ENCODE assay signal across 8 mouse cellular contexts in genomic region chr5:117492933-117493863, GRCm38 (mm10).
DNase-seq lines count a peak whose midpoint lies in the region; ATAC-seq lines count a peak whose summit lies in the region.

No protein-coding gene starts in this region.

- H3K27ac ChIP-seq in hindbrain, embryonic 16.5 days (ENCODE audit: low read depth, low read length): peak overlapping the region; percentile 72

- DNase-seq in layer of hippocampus, adult 11-12 months (ENCODE audit: low spot score): peak; percentile 63
- no peak for DNase-seq in layer of hippocampus, adult 9-10 months (ENCODE audit: low spot score)
- peak; percentile 70 for DNase-seq in embryo, embryonic 9.5 days (ENCODE audit: extremely low spot score)
- DNase-seq in telencephalon, adult 2 months (ENCODE audit: low read depth, low spot score): peak; percentile 59
- DNase-seq in urinary bladder, postnatal 4 days (ENCODE audit: low spot score in 2 of 2): no peak
- DNase-seq in urinary bladder, postnatal 10 days (ENCODE audit: low spot score): no peak

- no peaks in the 10 kb centered on the region for H3K9me3 ChIP-seq in hindbrain, embryonic 16.5 days (ENCODE audit: control insufficient read depth, low read length)

- 9% methylated on average over 31 of the region's 31 CpGs for WGBS in hindbrain, embryonic 16.5 days

- H3K4me3 ChIP-seq in hindbrain, embryonic 16.5 days (ENCODE audit: low read length): peak overlapping the region; percentile 31

- H3K36me3 ChIP-seq in hindbrain, embryonic 16.5 days (ENCODE audit: control insufficient read depth, insufficient read depth, low read length): no peaks in the 10 kb centered on the region

- peak; percentile 68 for ATAC-seq in hindbrain, embryonic 16.5 days
- peak; percentile 53; the same call in 1 of the 2 replicates for ATAC-seq in megakaryocyte-erythroid progenitor cell, adult 5-6 weeks (replicated peaks; ENCODE audit: low FRiP score, low TSS enrichment, poor library complexity, severe bottlenecking)

- peak overlapping the region; percentile 69 for H3K4me2 ChIP-seq in hindbrain, embryonic 16.5 days (ENCODE audit: low read length)

- H3K4me1 ChIP-seq in hindbrain, embryonic 16.5 days (ENCODE audit: control insufficient read depth, insufficient read depth, low read depth, low read length): peaks cover 12% of the 10 kb centered on the region

- peak overlapping the region; percentile 55 for H3K9ac ChIP-seq in hindbrain, embryonic 16.5 days (ENCODE audit: low read depth, low read length)

- H3K27me3 ChIP-seq in hindbrain, embryonic 16.5 days (replicated peaks; ENCODE audit: control insufficient read depth, insufficient read depth, low read length): no peaks in the 10 kb centered on the region

Comparison
In these comparisons a context has a peak if more than half of its experiments do, and no peak if none do; other contexts are left out.
1. DNase-seq: peak in layer of hippocampus, adult 11-12 months (single experiment), embryo, embryonic 9.5 days (single experiment) and telencephalon, adult 2 months (single experiment); none in layer of hippocampus, adult 9-10 months (single experiment), urinary bladder, postnatal 4 days (0 of 2) and urinary bladder, postnatal 10 days (single experiment).